Mouse (Mus musculus) frontal cortex, postnatal 10 days (tissue): ENCODE results near the gene Zdhhc20.
"Not testable (repeated sequence)": the region's sequence is repeated elsewhere in the genome, so short reads cannot be mapped to it uniquely, and the experiment has no call there.

Experiments used
- DNase-seq, 2 experiments: peaks; one replicate each; pipeline ENCODE4 v3.0.0; 2022; ENCODE audit warnings: low spot score in 2 of 2, mixed read lengths in 1 of 2

The Zdhhc20 gene

DNA sequence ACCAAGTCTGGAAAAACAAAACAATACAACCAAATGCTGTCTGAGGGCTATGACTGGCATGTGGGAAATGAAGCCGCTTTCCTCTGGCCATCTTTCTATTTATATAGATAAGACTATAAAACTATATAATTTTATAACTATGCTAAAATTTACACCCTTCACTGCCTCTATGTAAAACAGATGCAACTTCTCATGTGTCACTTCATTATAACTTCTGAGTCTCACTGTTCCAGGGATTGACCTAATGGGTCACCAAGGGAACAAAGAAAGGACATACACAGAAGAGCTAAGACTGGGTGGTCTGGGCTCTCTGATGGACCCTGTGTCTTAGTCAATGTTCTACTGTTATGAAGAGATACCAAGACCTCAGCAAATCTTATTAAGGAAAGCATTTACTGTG, 2.9 kb upstream of the Zdhhc20 start:
- no peak for DNase-seq

DNA sequence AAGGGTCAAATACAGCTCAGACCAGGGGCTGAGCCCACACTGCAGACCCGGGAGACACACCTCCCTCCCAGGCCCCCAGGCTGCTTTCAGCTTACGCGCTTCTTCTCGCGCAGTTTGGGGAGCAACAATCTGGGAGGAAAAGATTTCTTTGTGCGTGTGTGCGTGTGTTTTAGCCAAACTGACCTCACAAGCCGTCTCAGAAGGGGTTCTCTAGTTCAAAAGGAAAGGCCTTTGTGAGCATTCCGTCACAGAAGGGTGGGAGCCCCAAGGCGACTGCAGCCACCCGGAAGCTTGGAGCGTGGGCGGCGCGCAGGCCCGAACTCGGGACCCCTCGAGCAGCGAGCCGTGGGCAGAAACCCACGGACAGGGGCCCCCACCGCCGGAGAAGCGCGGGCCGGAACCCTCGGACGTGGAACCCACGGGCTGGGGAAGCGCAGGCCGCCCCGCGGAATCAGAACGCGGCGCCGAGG, 500 bp downstream of the Zdhhc20 start:
- DNase-seq: peak in 1 of 2 experiments; percentile 55

DNA sequence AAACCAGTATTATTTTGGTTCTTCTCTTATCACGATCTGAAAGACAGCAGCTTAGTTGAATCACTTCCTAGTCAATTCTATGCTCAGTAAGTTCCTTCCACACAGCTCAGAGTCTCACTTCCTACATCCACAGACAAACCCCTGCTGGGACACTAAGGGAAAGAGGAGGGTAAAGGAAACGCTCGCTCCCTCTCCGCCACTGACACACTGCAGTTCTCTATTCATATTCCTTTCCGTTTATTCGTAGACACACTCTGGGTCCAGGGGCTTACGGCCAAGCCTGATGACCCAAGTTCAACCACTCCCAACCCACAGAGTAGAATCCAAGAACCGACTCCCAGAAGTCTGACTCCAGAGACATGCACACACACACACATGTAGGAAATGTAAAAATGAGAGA, 2.9 kb downstream of the Zdhhc20 start:
- no peak for DNase-seq

DNA sequence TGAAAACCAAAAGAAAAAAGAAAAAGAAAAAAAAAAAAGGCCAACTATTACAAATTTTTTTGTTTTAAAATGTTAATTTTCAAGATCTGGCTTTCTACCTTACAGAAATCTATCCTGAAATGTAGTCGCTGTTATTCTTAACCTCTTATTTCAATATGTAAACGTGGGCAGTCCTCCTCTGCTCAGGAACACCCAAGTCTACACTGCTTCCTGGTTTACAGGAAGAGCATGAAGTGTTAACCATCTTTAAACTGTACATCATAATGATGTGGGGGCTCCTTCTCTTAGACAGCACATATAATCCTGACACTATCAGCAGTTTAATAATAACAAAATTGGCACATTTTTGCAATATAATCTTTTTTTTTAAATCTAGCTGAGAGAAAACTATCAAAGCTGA, 4.0 kb downstream of the Zdhhc20 start:
- no peak for DNase-seq

DNA sequence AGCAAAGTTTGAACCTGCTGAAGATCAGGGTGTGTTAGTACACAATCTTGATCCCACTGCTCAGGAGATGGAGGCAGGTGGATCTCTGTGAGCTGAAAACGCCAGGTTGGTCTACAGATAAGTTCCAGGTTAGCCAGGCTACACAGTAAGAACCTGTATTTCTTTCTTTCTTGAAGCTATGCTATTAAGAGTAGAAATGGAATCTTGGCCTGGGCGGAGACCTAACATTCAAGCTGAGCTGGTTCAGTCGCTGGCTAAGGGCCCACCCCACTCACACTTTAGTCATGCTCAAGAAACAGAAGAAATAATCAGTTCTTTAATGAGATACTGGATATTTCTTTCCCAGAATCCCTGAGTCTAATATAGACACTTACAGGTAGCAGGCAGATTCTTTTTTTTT, 6.7 kb downstream of the Zdhhc20 start:
- DNase-seq: no peak

DNA sequence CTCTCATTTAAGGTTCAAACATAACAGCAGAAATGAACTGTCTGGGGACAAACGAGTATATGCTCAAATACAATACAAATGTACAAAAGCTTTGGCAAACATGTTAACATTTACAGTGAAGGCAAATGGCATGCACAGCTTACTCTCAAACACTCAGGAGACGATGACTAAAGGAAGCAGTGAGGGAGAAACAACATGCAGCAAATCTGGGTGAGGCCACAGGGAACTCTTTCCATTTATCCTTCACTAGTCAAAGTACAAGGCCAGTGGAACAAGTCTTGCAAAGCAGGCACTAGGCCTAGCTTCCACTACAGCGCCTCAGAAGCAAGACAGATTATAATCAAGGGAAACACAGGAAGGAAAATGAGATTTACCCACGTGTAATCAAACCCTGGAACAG, 7.4 kb downstream of the Zdhhc20 start:
- no peak for DNase-seq

DNA sequence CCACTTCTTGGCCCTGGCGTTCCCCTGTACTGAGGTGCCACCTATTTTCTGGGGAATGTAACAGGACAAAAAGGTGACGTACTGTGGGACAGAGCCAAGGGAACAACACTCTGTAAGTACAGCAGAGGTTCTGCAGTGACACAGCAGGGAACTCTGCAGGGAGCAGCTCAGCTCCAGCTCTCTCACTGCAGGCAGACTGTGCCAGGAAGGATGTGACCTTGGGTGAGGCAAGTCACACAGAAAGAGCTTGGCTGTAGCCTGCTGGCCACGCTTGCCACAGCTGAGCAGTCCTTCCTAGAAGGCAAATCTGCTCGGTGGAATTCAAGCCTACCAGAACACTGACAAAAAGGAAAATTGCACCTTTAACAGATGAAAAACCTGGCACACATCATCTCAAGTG, 8.3 kb downstream of the Zdhhc20 start:
- DNase-seq: no peak

DNA sequence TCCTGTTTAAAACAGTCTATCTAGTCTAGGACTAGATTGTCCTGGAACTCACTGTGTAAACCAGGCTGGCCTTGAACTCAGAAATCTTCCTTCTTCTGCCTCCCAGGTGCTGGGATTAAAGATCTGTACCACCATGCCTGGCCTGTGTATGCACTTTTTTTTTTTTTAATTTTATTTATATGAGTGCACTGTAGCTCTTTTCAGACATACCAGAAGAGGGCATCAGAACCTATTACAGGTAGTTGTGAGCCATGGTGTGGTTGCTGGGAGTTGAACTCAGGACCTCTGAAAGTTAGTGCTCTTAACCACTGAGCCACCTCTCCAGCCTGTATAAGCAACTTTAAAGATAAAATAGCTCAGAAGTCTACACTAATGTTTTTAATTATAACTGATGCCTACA, 9.0 kb downstream of the Zdhhc20 start:
- no peak for DNase-seq

DNA sequence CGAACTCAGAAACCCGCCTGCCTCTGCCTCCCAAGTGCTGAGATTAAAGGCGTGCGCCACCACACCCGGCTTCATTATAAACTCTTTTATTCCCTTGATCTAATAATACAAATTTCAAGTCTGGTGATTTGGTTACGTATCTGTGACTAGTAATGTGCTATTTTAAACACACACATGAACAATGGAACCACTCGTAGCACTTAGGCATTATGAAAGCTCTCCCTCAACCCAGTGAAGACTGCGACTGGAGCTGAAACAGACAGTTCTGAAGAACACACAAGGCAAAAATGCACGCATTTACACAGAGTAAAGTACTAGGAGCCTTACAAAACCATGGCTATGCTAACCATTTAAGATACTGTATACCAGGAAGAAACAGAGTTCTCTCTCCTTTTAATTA, 12.2 kb downstream of the Zdhhc20 start:
- no peak for DNase-seq

DNA sequence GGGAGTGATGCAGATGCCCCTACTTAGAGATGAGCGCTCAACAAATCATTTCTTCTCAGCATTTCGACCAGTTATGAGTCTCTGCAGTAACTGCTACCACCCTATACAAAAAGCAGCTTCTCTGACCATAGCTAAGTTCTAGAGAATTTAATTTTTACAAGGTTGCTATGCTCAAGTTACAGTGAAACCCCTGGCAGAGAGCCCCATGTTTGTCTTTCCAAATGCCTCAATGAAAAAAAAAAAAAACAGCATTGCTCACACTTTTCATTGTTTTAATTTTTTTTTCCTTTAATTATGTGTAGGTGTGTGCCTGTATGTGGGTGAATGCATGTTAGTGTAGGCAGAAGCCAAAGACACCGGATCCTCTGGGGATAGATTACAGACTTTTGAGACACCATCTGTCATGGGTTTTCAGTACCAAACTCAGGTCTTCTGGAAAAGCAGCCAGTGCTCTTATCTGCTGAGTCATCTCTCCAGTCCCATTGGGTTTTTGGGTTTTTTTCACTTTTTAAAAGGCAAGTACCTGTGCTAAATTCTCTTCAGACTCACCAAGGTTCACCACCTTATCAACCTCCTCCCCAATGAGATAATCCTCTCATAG, 23.3 kb downstream of the Zdhhc20 start:
- no peak for DNase-seq

DNA sequence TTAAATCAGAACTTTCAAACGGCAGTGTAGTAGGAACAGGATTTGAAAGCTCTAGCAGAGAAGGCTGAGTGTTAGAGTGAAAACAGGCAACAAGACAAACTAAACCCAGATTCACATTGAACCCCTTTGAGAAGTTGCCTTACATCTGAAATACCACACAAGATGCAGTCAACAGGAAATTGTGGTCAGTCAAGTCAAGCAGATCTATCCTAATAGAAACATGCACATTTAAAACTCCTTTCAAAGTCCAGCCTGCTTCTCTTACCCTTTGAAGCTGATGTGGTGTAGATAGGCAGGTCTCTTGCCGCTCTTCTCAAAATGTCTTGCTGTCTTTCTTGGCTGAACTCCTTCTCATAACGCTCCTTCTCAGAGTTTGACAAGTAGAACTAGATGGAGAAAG, 24.8 kb downstream of the Zdhhc20 start:
- DNase-seq: no peak

DNA sequence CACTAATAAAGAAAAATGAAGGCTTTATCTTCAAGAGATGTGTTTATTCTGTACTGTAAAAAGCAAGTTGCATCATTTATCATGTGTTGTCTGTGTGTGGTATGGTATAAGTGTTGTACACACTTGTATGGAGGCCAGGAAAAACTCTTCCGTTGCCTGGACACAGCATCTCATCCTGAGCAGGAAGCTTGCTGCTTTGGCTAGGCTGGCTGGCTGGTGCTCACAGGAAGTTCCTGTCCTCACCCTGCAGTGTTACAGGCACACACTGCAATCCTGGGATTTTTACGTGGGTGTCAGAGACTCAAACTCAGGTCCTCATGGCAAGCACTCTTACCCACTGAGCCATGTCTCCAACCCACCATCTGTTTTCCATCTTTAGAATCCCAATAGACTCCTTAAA, 26.9 kb downstream of the Zdhhc20 start:
- DNase-seq: no peak

DNA sequence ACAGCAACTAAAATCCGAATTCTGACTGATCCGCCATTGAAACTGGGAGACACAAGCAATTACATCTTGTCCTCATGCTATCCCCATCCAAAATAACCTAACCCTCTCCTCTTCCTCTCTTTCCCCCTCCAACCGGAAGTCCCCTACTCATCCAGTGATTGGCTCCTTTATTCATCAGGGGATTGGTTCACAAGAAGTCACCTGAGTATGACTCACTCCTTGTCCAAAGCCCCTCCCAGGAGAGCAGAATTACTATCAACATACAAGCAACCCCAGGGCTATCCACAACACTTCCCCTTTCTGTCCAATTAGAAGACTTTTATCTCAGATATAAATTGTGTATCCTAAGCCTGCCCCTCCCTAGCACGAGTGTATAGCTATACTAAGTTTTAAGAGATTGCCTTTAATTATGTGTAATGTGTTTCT, 28.1 kb downstream of the Zdhhc20 start:
- no peak for DNase-seq

DNA sequence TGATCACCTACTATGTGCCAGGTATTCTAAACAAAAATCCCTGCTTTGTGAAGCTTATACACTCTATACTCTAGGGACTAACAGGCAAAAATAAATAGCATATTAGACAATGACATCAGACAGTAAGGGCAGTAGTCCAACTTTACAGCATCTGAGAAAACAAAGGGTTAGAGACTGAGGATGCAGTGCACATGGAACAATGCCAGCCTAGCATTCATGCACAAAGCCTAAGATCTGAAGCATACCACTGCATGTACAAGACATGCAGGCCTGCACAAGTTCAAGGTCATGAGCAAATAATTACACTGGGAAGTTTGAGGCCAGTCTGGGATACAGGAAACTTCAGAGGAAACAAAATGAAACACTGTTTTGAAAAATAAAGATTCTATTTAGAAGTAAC, 30.6 kb downstream of the Zdhhc20 start:
- no peak for DNase-seq

DNA sequence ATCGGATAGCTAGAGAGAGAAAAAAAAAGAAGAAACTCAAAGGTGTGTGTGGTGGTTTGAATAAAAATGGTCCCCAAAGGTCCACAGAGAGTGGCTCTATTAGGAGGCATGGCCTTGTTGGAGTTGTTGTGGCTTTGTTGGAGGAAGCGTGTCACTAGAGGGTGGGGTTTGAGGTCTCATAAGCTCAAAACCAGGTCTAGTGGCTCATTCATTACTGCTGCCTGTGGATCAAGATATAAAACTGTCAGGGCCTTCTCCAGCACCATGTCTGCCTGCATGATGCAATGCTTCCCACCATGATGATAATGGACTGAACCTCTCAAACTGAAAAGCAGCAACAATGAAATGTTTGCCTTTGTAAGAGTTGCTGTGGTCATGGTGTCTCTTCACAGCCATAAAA, 31.5 kb downstream of the Zdhhc20 start:
- DNase-seq: no peak

DNA sequence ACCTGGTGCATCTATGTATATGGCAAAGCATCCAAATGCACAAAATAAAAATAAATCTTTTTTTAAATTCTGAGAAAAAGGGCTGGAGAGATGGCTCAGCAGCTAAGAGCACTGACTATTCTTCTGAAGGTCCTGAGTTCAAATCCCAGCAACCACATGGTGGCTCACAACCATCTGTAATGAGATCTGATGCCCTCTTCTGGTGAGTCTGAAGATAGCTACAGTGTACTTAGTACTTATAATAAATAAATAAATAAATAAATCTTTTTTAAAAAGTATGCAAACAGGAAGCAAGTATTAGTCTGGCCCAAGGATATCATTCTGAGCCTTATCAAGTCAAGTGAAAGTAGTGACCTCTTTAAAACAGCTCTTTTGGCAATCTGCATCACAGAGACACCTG, 34.0 kb downstream of the Zdhhc20 start:
- not testable (repeated sequence) for DNase-seq

DNA sequence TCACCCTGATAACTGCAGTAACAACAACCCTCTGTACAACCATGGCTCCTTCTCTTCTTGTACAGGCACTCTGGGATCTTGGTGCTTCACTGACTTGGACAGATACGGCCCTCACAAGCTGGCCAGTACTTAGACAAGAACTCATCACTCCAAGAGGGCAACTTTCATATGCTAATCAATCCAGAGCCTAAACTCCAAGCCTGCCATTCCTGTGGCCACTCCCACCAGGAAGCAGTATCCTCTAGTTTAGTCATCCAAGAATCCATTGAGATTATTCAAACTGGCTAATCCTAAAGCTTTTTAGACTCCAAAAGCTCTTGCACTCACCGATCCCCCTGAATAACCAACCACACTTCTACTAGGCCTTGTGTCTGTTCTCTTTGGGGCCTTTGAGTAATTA, 37.1 kb downstream of the Zdhhc20 start:
- DNase-seq: no peak

DNA sequence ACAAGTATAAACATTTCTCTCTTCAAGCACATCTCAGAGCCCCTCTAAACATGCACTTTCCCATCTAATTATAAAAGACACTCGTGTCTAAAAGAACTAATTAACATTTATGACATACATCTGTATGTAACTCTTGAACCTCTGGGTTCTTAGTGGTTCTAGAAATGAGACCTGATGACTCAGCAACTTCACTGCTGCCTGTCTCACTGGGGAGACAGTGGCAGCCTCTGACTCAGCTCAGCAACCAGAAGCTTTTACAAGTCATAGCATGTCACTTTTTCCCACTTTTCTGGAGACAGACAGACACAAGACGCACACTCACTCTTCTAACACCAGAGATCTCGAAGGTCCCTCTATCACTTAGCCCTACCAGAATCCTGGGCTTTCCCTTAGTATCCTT, 39.7 kb downstream of the Zdhhc20 start:
- DNase-seq: no peak

DNA sequence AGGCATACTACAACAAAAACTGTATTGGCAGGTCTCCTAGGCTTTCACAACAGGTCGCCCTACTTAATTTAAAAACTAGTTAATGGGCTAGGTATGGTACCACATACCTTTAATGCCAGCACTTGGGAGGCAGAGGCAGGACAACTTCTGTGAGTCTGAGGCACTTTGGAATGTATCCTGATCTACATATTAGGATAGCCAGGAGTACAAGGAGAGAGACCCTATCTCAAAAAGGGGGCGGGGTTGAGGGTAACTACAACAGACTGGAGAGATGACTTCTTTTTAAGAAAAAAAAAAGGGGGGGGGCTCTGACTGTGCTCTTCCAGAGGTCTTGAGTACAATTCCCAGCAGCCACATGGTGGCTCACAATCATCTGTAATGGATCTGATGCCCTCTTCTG, 41.4 kb downstream of the Zdhhc20 start:
- DNase-seq: no peak

DNA sequence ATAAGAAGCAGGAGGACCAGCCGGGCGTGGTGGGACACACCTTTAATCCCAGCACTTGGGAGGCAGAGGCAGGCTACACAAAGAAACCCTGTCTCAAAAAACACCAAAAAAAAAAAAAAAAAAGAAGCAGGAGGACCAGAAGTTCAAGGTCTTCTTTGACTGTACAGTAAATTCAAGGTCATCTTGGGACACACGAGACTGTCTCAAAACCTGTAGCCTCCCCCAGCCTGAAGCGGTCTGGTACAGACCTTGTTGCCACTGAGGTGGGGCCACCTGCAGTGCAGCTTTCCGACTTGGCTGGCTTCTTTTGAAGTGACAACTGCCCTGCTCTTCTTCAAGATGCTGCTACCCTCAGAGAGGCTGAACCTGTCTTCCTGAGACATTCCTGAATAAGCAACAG, 42.0 kb downstream of the Zdhhc20 start:
- not testable (repeated sequence) for DNase-seq

DNA sequence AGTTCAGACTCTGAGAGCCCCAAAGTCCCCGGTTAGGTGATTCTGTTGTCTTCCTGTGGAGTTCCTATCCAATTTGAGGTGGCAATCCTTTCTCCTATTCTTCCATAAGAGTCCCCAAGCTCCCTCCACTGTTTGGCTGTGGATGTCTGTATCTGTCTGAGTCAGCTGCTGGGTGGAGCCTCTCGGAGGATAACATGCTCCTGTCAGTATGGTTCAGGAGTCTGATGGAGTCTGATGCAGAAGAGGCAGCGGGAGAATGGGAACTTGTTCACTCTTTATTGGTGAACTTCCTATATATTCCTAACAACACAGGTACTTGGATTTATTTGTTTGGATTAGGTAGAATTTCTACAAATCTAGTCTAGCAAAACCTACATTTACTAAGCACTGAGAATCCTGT, 45.5 kb downstream of the Zdhhc20 start:
- DNase-seq: no peak

DNA sequence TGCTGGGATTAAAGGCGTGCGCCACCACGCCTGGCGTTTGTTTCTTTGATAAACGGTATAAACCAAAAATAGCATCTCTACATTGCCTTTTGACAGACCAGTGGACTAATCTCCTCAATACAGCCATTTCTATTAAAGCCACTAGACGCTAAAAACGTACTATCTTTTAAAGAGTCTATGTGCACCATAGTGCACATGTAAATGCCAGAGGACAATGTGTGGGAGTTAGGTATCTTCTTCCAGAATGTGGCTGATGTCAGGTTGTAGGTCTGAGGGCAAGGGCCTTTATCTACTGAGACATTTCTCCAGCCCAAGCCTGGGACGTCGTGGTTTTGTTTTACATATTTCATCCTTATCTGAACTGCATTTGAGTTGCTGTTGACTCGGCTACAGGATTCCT, 54.9 kb downstream of the Zdhhc20 start:
- no peak for DNase-seq

DNA sequence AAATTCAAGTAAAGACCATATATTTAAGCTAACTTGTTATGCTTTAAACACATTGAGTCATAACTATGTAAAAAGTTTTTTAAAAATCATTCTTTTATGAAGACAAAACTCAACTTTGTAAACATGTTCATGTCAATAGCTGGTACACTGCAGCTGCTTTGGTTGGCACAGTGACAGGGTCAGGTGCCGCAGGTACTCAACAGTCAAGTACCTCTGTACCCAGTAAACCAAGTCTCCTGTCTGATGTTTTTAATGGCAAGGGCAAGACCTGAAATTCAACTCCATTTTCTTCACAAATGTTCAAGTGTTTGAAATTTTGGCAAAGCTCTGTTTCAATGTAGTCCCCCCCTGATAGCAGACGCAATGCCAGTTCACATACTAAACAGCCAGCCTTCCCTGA, 56.5 kb downstream of the Zdhhc20 start:
- DNase-seq: no peak

DNA sequence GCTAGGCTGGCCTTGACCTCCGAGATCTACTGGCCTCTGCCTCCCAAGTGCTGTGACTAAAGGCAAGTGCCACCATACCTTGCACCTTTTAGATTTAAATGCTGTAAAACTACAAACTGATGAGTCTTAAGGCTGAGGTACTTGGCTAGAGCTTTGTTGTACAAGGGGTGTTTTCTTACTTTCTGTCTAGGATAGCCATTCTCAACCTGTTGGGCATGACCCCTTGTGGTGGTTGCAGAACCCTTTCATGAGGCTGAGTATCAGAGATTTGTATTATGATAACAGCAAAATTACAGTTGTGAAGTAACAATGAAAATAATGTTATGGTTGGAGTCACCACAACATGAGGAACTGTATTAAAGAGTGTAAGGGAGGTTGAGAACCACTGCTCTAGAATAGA, 62.8 kb downstream of the Zdhhc20 start:
- DNase-seq: no peak
